Mouse (Mus musculus): Measurements from ENCODE around the gene Dok7. TPM values are rescaled to one million over a fixed set of nuclear protein-coding genes. Genes with fewer than 3 reads are reported as not detected.

Gene Dok7
- total RNA-seq, 2 experiments from 2014 or later, result 9.3 to 12.1 TPM

GRCm38 (mm10) chr5:35118418-35118817 is 61.9 kb downstream of the Dok7 start:
- peak; percentile 61 for DNase-seq

- DNase-seq, result no peak
Observed at GRCm38 (mm10) chr5:35120024-35120423, 63.5 kb downstream of the Dok7 start.

GRCm38 (mm10) chr5:35129208-35129607 is 72.6 kb downstream of the Dok7 start:
- no peak for DNase-seq

- no peak for DNase-seq
Observed at GRCm38 (mm10) chr5:35129767-35130191, 73.2 kb downstream of the Dok7 start.

- DNase-seq, result no peak
Observed at GRCm38 (mm10) chr5:35131237-35131636, 74.7 kb downstream of the Dok7 start.

- DNase-seq, result peak; percentile 93
Observed at GRCm38 (mm10) chr5:35131773-35132172, 75.2 kb downstream of the Dok7 start.

GRCm38 (mm10) chr5:35132278-35132980 is 75.9 kb downstream of the Dok7 start:
- no peak for DNase-seq

- DNase-seq, result no peak
Observed at GRCm38 (mm10) chr5:35133468-35133867, 76.9 kb downstream of the Dok7 start.

- DNase-seq, result peak; percentile 57
Observed at GRCm38 (mm10) chr5:35134286-35134685, 77.7 kb downstream of the Dok7 start.

- DNase-seq, result no peak
Observed at GRCm38 (mm10) chr5:35135903-35136302, 79.3 kb downstream of the Dok7 start.

Small RNA genes lying within 50 kb of the gene (microRNA-seq; reads per million reads assigned to microRNA genes)
- gene Mir3097, result 17.5 reads per million, percentile 25 among the genes with 10 or more reads in this experiment

Other genes with a start within 250 kb of the Dok7 start
- 1 to 10 TPM; 1.1 TPM for gene Msantd1, start 148.8 kb upstream of the Dok7 start, total RNA-seq (2021)
- 10 to 100 TPM; 27.9 to 42.1 TPM for gene Rgs12, start 107.3 kb upstream of the Dok7 start, total RNA-seq (2021)
- 10 to 100 TPM; 41.3 to 90.3 TPM for gene Hgfac, start 15.3 kb upstream of the Dok7 start, total RNA-seq (2021)
- gene Lrpap1, start 49.0 kb downstream of the Dok7 start, total RNA-seq (2021), result 10 to 100 TPM; 71.6 to 86.0 TPM
- gene Adra2c, start 221.6 kb downstream of the Dok7 start, total RNA-seq (2021), result 1 to 10 TPM in 1 of 2 experiments, under 1 TPM in 1; 0.69 to 1.2 TPM

Data from adrenal gland, postnatal 10 days (tissue).